Mouse (Mus musculus) left cerebral cortex, postnatal 14 days (tissue): ENCODE measurements around the gene Rnase10. TPM values are rescaled to one million over a fixed set of nuclear protein-coding genes. Genes with fewer than 3 reads are reported as not detected.

Source experiments
- DNase-seq, 2 experiments: peaks; one replicate each; pipeline ENCODE4 v3.0.0; 2021 to 2022; ENCODE audit warnings: low spot score in 2 of 2, mixed read lengths in 1 of 2
- intact Hi-C: fragments of 180-260 bp; cut with DNase I; formaldehyde crosslinking; loops from one replicate; pipeline ENCODE4 v1.15.1; 2025
- total RNA-seq, 2 experiments: library from RNA; stranded (reverse); gene quantifications; 2 replicates each; pipeline ENCODE4 v1.2.3; 2021

The Rnase10 gene
- total RNA-seq, 2 experiments from 2014 or later = 0.30 TPM; not detected in 1

- no peak for DNase-seq
- intact Hi-C loops = no loop called here
These were observed 49.9 kb downstream of the Rnase10 start, which contains the start of gene Rnase12 for GRCm38 (mm10) chr14:51057401-51057831. Gene Rnase12, minus strand, starts transcription at chr14:51057661.

Other genes with a start within 250 kb of the Rnase10 start
- 10 to 100 TPM; 64.7 to 68.3 TPM for gene Ttc5, start 222.2 kb upstream of the Rnase10 start, total RNA-seq
- gene Ccnb1ip1, start 200.0 kb upstream of the Rnase10 start, total RNA-seq = not detected
- gene Parp2, start 199.9 kb upstream of the Rnase10 start, total RNA-seq = 10 to 100 TPM; 25.5 to 29.8 TPM
- gene Tep1, start 137.2 kb upstream of the Rnase10 start, total RNA-seq = 1 to 10 TPM; 2.2 to 2.6 TPM
- 1 to 10 TPM; 2.0 to 2.9 TPM for gene Klhl33, start 110.2 kb upstream of the Rnase10 start, total RNA-seq
- 10 to 100 TPM; 35.1 to 39.7 TPM for gene Osgep, start 82.9 kb upstream of the Rnase10 start, total RNA-seq
- gene Apex1, start 82.8 kb upstream of the Rnase10 start, total RNA-seq = 10 to 100 TPM; 57.7 to 61.1 TPM
- 10 to 100 TPM; 87.3 to 98.4 TPM for gene Pip4p1, start 76.9 kb upstream of the Rnase10 start, total RNA-seq
- 10 to 100 TPM; 13.7 to 15.2 TPM for gene Pnp, start 76.7 kb upstream of the Rnase10 start, total RNA-seq
- 10 to 100 TPM in 1 of 2 experiments, 1 to 10 TPM in 1; 9.2 to 14.4 TPM for gene Gm49342, start 63.2 kb upstream of the Rnase10 start, total RNA-seq
- 1 to 10 TPM in 1 of 2 experiments, under 1 TPM in 1; 0.68 to 1.5 TPM for gene Pnp2, start 51.8 kb upstream of the Rnase10 start, total RNA-seq
- gene Rnase9, start 34.1 kb downstream of the Rnase10 start, total RNA-seq = not detected
- not detected for gene Rnase11, start 42.4 kb downstream of the Rnase10 start, total RNA-seq
- gene Rnase12, start 49.9 kb downstream of the Rnase10 start, total RNA-seq = not detected
- gene Olfr750, start 66.7 kb downstream of the Rnase10 start, total RNA-seq = not detected
- 10 to 100 TPM; 19.0 to 20.1 TPM for gene Rnase4, start 83.3 kb downstream of the Rnase10 start, total RNA-seq
- 1 to 10 TPM; 2.9 to 4.1 TPM for gene Ang, start 83.4 kb downstream of the Rnase10 start, total RNA-seq
- not detected for gene Eddm3b, start 106.7 kb downstream of the Rnase10 start, total RNA-seq
- not detected for gene Rnase6, start 116.2 kb downstream of the Rnase10 start, total RNA-seq
- under 1 TPM in 1 of 2 experiments, not detected in 1; 0.48 TPM for gene Rnase1, start 139.0 kb downstream of the Rnase10 start, total RNA-seq
- not detected for gene Rnase2b, start 154.5 kb downstream of the Rnase10 start, total RNA-seq
- not detected for gene Ang2, start 191.4 kb downstream of the Rnase10 start, total RNA-seq
- gene Ear14, start 195.6 kb downstream of the Rnase10 start, total RNA-seq = not detected
- not detected for gene Rnase2a, start 248.4 kb downstream of the Rnase10 start, total RNA-seq